In genomic region chr7:96752776-96753175, GRCm38 (mm10) we compare ENCODE assay signal across 24 mouse cellular contexts.
A peak's percentile ranks its signal among the peaks of the same experiment; 100 is the strongest.
DNase-seq lines count a peak whose midpoint lies in the region; ATAC-seq lines count a peak whose summit lies in the region.
"Had no signal": no experiment of that assay in that cellular context is flagged by ENCODE, and none has a peak within 500 bp of the region (broad histone marks: within the 10 kb centered on the region; RNA-seq: fewer than 3 reads in every experiment).

No protein-coding gene starts in this region.

- peaks cover 57% of the 10 kb centered on the region for H3K4me1 ChIP-seq in kidney, embryonic 15.5 days
- H3K4me1 ChIP-seq in kidney, embryonic 16.5 days (ENCODE audit: insufficient read depth, low read length), result peaks cover 45% of the 10 kb centered on the region
- H3K4me1 ChIP-seq in hindbrain, embryonic 14.5 days (replicated peaks; ENCODE audit: control insufficient read depth, insufficient read depth, low read length), result peaks cover 14% of the 10 kb centered on the region

- H3K4me2 ChIP-seq in kidney, embryonic 15.5 days, result no peak overlapping the region
- no peak overlapping the region for H3K4me2 ChIP-seq in kidney, embryonic 16.5 days (replicated peaks; ENCODE audit: low read depth, low read length)
- no peak overlapping the region for H3K4me2 ChIP-seq in hindbrain, embryonic 14.5 days (replicated peaks)
- H3K4me2 ChIP-seq: embryonic facial prominence, embryonic 13.5 days; embryonic facial prominence, embryonic 15.5 days; forebrain, embryonic 13.5 days; forebrain, embryonic 15.5 days had no signal

- 82% methylated on average over 2 of the region's 2 CpGs for WGBS in kidney, embryonic 15.5 days
- WGBS in kidney, embryonic 16.5 days, result 81% methylated on average over 2 of the region's 2 CpGs
- WGBS in hindbrain, embryonic 14.5 days, result 88% methylated on average over 2 of the region's 2 CpGs

- ATAC-seq in kidney, embryonic 15.5 days (replicated peaks; ENCODE audit: low FRiP score), result no peak
- ATAC-seq in kidney, embryonic 16.5 days (ENCODE audit: low FRiP score, low TSS enrichment), result no peak
- ATAC-seq in hindbrain, embryonic 14.5 days (ENCODE audit: low FRiP score), result no peak
- ATAC-seq: forebrain, embryonic 13.5 days; forebrain, embryonic 15.5 days; Patski had no signal

- H3K36me3 ChIP-seq in kidney, embryonic 15.5 days, result no peaks in the 10 kb centered on the region
- H3K36me3 ChIP-seq in kidney, embryonic 16.5 days (ENCODE audit: insufficient read depth, low read length), result no peaks in the 10 kb centered on the region
- no peaks in the 10 kb centered on the region for H3K36me3 ChIP-seq in hindbrain, embryonic 14.5 days (replicated peaks; ENCODE audit: control insufficient read depth, insufficient read depth)
- H3K36me3 ChIP-seq: embryonic facial prominence, embryonic 13.5 days; embryonic facial prominence, embryonic 15.5 days; forebrain, embryonic 15.5 days; G1E had no signal

- DNase-seq in R1 (ENCODE audit: low read depth, low spot score) (peak; percentile 38), ZHBTc4 (ENCODE audit: low read depth, low spot score) (peak; percentile 74)
- DNase-seq in gastrocnemius, postnatal 36 days, result no peak
- no peak for DNase-seq in hindbrain, embryonic 14.5 days (ENCODE audit: low spot score)
- DNase-seq: adrenal gland, adult 2 months; adrenal gland, postnatal 10 days; adrenal gland, postnatal 25 days; cerebellum, adult 11 months; cerebellum, adult 18-20 months; cerebellum, adult 8-10 months; cerebellum, adult 9-11 months; cerebellum, postnatal 14 days; cerebellum, postnatal 36 days; embryo, embryonic 11 days had no signal

- H3K27me3 ChIP-seq in kidney, embryonic 15.5 days, result no peaks in the 10 kb centered on the region
- no peaks in the 10 kb centered on the region for H3K27me3 ChIP-seq in kidney, embryonic 16.5 days (ENCODE audit: insufficient read depth, low read length)
- H3K27me3 ChIP-seq in hindbrain, embryonic 14.5 days (ENCODE audit: control insufficient read depth, insufficient read depth, low read length), result no peaks in the 10 kb centered on the region
- H3K27me3 ChIP-seq: embryonic facial prominence, embryonic 13.5 days; embryonic facial prominence, embryonic 15.5 days; forebrain, embryonic 13.5 days; forebrain, embryonic 15.5 days; Patski had no signal

- no peak overlapping the region for H3K4me3 ChIP-seq in kidney, embryonic 15.5 days (replicated peaks)
- H3K4me3 ChIP-seq in kidney, embryonic 16.5 days (ENCODE audit: low read length), result no peak overlapping the region
- no peak overlapping the region for H3K4me3 ChIP-seq in hindbrain, embryonic 14.5 days (replicated peaks; ENCODE audit: low read length)
- H3K4me3 ChIP-seq: embryonic facial prominence, embryonic 13.5 days; embryonic facial prominence, embryonic 15.5 days; erythroblast, embryonic 14.5 days; forebrain, embryonic 10.5 days; forebrain, embryonic 13.5 days; forebrain, embryonic 15.5 days had no signal

- 0 out of 2 replicates have a peak overlapping the region, but pooled peaks have one; percentile 22 for H3K27ac ChIP-seq in kidney, embryonic 15.5 days
- H3K27ac ChIP-seq in kidney, embryonic 16.5 days (ENCODE audit: low read length), result no peak overlapping the region
- no peak overlapping the region for H3K27ac ChIP-seq in hindbrain, embryonic 14.5 days
- H3K27ac ChIP-seq: embryonic facial prominence, embryonic 13.5 days; embryonic facial prominence, embryonic 15.5 days; forebrain, embryonic 10.5 days; forebrain, embryonic 13.5 days; forebrain, embryonic 15.5 days had no signal

- H3K9me3 ChIP-seq in kidney, embryonic 15.5 days (replicated peaks), result no peaks in the 10 kb centered on the region
- no peaks in the 10 kb centered on the region for H3K9me3 ChIP-seq in kidney, embryonic 16.5 days (ENCODE audit: low read length)
- H3K9me3 ChIP-seq in hindbrain, embryonic 14.5 days (ENCODE audit: control insufficient read depth, low read length), result no peaks in the 10 kb centered on the region
- H3K9me3 ChIP-seq: embryonic facial prominence, embryonic 13.5 days; embryonic facial prominence, embryonic 15.5 days; forebrain, embryonic 10.5 days; forebrain, embryonic 13.5 days; forebrain, embryonic 15.5 days had no signal

- intact Hi-C loops in gastrocnemius, postnatal 36 days (cut with DNase I), result no loop called here

- H3K9ac ChIP-seq in kidney, embryonic 15.5 days, result no peak overlapping the region
- H3K9ac ChIP-seq in kidney, embryonic 16.5 days (replicated peaks; ENCODE audit: low read length), result no peak overlapping the region
- H3K9ac ChIP-seq in hindbrain, embryonic 14.5 days, result no peak overlapping the region
- H3K9ac ChIP-seq: embryonic facial prominence, embryonic 13.5 days; embryonic facial prominence, embryonic 15.5 days; forebrain, embryonic 13.5 days; forebrain, embryonic 15.5 days had no signal

Comparison
In these comparisons a context has a peak if more than half of its experiments do, and no peak if none do; other contexts are left out.
1. DNase-seq: peak in R1 (single experiment) and ZHBTc4 (single experiment); none in gastrocnemius, postnatal 36 days (0 of 2) and hindbrain, embryonic 14.5 days (single experiment).